Mouse (Mus musculus) forebrain, embryonic 14.5 days (tissue): ENCODE measurements around the gene Gm10031. TPM values are rescaled to one million over a fixed set of nuclear protein-coding genes. Genes with fewer than 3 reads are reported as not detected.
A peak's percentile ranks its signal among the peaks of the same experiment; 100 is the strongest.

ENCODE experiments used
- ATAC-seq: fragments of 200-750 bp; cut with Nextera tagmentation; 2 replicates; pipeline ENCODE4 v1.8.0; 2017; ENCODE audit warnings: mild to moderate bottlenecking, moderate library complexity
- DNase-seq: peaks from one replicate; pipeline ENCODE4 v3.0.0-alpha.2; 2015; ENCODE audit warnings: low spot score
- H3K27ac ChIP-seq: fragments of 300-500 bp; sonication (generic); 2 replicates; pipeline ENCODE4 v1.5.1; 2014; ENCODE audit warnings: low read depth, mild to moderate bottlenecking, control low read depth, low read length, moderate library complexity
- H3K27me3 ChIP-seq: fragments of 300-500 bp; sonication (generic); replicated peaks from 2 replicates; pipeline ENCODE4 v1.6.1; 2014; ENCODE audit warnings: low read length, control low read depth, mixed read lengths; ENCODE audit not compliant: control insufficient read depth, insufficient read depth
- H3K36me3 ChIP-seq: fragments of 300-500 bp; sonication (generic); 2 replicates; pipeline ENCODE4 v1.6.1; 2014; ENCODE audit warnings: low read length, control low read depth; ENCODE audit not compliant: control insufficient read depth, insufficient read depth
- H3K4me1 ChIP-seq: fragments of 300-500 bp; sonication (generic); 2 replicates; pipeline ENCODE4 v1.6.1; 2014; ENCODE audit warnings: antibody characterized with exemption, low read length, control low read depth; ENCODE audit not compliant: control insufficient read depth, insufficient read depth
- H3K4me2 ChIP-seq: fragments of 300-500 bp; sonication (generic); 2 replicates; pipeline ENCODE4 v1.6.1; 2014; ENCODE audit warnings: mild to moderate bottlenecking, control low read depth, low read length
- H3K4me3 ChIP-seq: fragments of 300-500 bp; sonication (generic); 2 replicates; pipeline ENCODE4 v1.5.1; 2014; ENCODE audit warnings: low read depth, low read length, control low read depth
- H3K9ac ChIP-seq: fragments of 300-500 bp; sonication (generic); 2 replicates; pipeline ENCODE4 v1.6.1; 2014; ENCODE audit warnings: mild to moderate bottlenecking, low read length, control low read depth, moderate library complexity
- H3K9me3 ChIP-seq: fragments of 300-500 bp; sonication (generic); replicated peaks from 2 replicates; pipeline ENCODE4 v1.6.1; 2016; ENCODE audit warnings: low read length, control low read depth, mixed read lengths; ENCODE audit not compliant: control insufficient read depth
- WGBS: fragments of 180-500 bp; shearing (Covaris S2); extraction: QIAGEN DNeasy Blood & Tissue Kit; methylation state at CpG from one replicate; pipeline ENCODE4 v1.1.7; 2014; 5-methylcytosine and 5-hydroxymethylcytosine counted together
- polyA plus RNA-seq: library from polyadenylated mRNA; unstranded; fragments of >200 nt; fragmentation: Nextera tagmentation; extraction: Ambion mirVana; gene quantifications from 2 replicates; pipeline ENCODE4 v1.2.1, GENCODE M21; 2014

Gene Gm10031
- polyA plus RNA-seq, 1 experiment from 2014 or later = 0.67 TPM

DNA sequence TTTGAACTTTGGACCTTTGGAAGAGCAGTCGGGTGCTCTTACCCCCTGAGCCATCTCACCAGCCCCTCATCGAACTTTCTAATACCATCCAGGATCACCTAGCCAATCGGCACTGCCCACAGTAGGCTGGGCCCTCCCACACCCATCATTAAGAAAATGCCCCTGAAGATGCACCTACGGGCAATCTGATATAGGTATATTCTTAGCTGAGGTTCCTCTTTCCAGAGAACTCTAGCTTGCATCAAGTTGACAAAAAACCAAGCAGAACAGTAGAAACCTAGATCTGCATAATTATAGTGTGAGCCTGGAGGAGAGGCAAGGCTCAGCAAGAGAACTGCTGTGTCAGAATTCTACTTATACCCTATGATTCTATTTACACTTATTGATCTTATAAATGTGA, 10.1 kb downstream of the Gm10031 start:
- H3K36me3 ChIP-seq = no peaks in the 10 kb centered on the region
- H3K4me1 ChIP-seq = no peaks in the 10 kb centered on the region
- DNase-seq = no peak
- no peak overlapping the region for H3K4me2 ChIP-seq
- no peaks in the 10 kb centered on the region for H3K27me3 ChIP-seq
- H3K4me3 ChIP-seq = no peak overlapping the region
- no peak for ATAC-seq
- H3K9ac ChIP-seq = no peak overlapping the region
- H3K27ac ChIP-seq = no peak overlapping the region
- no peaks in the 10 kb centered on the region for H3K9me3 ChIP-seq
- WGBS = 89% methylated on average over 4 of the region's 4 CpGs

DNA sequence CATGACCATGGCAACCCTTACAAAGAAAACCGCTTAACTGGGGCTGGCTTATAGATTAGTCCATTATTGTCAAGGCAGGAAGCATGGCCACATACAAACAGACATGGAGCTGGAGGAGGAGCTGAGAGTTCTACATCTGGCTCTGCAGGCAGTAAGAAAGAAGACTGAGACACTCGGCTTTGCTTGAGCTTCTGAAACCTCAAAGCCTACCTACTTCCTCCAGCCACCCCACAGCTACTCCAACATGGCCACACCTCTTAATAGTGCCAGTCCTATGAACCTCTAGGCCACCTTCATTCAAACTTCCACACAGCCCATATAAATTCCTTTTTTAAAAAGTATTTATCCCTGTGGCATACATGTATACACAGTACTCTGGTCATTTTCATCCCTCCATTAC, 13.2 kb downstream of the Gm10031 start:
- 69% methylated on average over 2 of the region's 2 CpGs for WGBS
- Histone ChIP-seq H3K27ac (no peak overlapping the region), H3K4me2 (no peak overlapping the region), H3K9ac (no peak overlapping the region), H3K36me3 (no peaks in the 10 kb centered on the region), H3K4me1 (no peaks in the 10 kb centered on the region), H3K9me3 (no peaks in the 10 kb centered on the region), H3K27me3 (no peaks in the 10 kb centered on the region), H3K4me3 (no peak overlapping the region)
- ATAC-seq = no peak
- DNase-seq = no peak

DNA sequence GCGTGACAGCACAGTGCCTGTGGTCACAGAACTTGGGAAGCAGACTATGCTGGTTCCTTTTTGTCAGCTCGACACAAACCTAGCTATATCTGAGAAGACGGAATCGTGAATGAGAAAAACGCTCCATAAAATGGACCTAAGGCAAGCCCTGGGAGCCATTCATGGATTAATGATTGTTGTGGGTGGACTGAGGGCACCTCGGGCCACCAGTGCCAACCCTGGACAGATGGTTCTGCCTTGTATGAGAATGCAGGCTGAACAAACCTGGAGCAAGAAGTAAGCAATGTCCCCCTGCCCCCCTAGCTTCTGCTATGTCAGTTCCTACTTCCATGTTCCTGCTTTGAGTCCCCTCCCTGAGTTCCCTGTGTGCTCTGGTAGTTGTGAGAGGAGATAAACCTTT, 13.9 kb downstream of the Gm10031 start:
- no peak overlapping the region for H3K4me2 ChIP-seq
- 86% methylated on average over 6 of the region's 6 CpGs for WGBS
- H3K9me3 ChIP-seq = no peaks in the 10 kb centered on the region
- no peak for DNase-seq
- no peak for ATAC-seq
- no peak overlapping the region for H3K4me3 ChIP-seq
- no peak overlapping the region for H3K27ac ChIP-seq
- H3K9ac ChIP-seq = no peak overlapping the region
- H3K27me3 ChIP-seq = no peaks in the 10 kb centered on the region
- H3K4me1 ChIP-seq = no peaks in the 10 kb centered on the region
- H3K36me3 ChIP-seq = no peaks in the 10 kb centered on the region

DNA sequence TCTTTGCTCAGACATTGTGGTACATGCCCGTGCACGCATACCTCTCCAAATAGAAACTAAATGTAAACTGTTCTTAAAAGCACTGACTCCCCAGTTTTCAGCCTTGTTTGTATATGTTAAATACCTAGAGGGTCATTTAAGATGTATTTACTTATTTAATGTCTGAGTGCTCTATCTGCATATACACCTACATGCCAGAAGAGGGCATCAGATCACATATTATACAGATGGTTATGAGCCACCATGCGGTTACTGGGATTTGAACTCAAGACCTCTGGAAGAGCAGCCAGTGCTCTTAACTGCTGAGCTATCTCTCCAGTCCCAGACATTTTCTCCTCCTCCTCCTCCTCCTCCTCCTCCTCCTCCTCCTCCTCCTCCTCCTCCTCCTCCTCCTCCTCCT, 14.6 kb downstream of the Gm10031 start:
- Histone ChIP-seq H3K4me3 (no peak overlapping the region), H3K27ac (no peak overlapping the region), H3K27me3 (no peaks in the 10 kb centered on the region), H3K4me1 (no peaks in the 10 kb centered on the region), H3K36me3 (no peaks in the 10 kb centered on the region), H3K9ac (no peak overlapping the region), H3K4me2 (no peak overlapping the region), H3K9me3 (no peaks in the 10 kb centered on the region)
- ATAC-seq (no peak), DNase-seq (peak; percentile 19)
- WGBS = 87% methylated on average over 3 of the region's 3 CpGs

DNA sequence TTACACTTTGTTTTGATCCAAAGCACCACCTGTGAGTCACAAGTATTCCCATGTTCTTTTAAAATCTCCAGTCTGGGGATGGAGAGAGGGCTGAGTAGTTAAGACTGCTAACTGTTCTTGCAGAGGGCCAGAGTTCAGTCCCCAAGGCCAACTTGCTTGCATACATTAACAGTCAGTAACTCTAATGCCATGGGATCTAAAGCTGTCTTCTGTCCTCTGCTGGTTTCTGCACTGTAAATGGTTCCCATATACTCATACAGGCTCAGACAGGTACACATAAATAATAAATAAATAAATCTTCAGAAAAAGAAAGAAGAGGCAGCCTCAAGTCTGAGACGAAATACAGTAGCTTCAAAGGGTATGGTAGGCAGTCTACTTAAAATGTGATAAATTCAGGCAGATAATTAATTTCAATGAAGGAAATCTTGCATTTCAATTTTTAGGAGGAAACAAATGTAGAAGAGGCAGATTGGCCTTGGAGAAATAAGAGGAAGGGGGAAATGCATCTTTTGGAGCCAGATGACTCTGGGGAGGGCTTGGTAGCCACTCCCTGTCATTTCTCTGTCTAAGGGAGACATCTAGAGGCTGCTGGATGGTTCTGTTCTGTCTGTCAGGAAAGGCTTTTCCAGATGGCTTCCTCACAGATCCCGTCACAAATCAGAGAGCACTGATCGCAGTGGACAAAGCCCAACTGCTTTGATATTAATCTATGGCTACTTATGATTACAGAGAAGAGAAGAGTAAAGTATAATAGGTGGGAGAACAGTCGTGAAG, 16.2 kb downstream of the Gm10031 start:
- no peaks in the 10 kb centered on the region for H3K27me3 ChIP-seq
- no peaks in the 10 kb centered on the region for H3K9me3 ChIP-seq
- no peak overlapping the region for H3K4me3 ChIP-seq
- H3K4me2 ChIP-seq = no peak overlapping the region
- H3K9ac ChIP-seq = no peak overlapping the region
- H3K36me3 ChIP-seq = no peaks in the 10 kb centered on the region
- ATAC-seq (peak; percentile 68; the same call in 1 of the 2 replicates), DNase-seq (peak; percentile 70)
- H3K27ac ChIP-seq = no peak overlapping the region
- 52% methylated on average over 4 of the region's 4 CpGs for WGBS
- no peaks in the 10 kb centered on the region for H3K4me1 ChIP-seq

DNA sequence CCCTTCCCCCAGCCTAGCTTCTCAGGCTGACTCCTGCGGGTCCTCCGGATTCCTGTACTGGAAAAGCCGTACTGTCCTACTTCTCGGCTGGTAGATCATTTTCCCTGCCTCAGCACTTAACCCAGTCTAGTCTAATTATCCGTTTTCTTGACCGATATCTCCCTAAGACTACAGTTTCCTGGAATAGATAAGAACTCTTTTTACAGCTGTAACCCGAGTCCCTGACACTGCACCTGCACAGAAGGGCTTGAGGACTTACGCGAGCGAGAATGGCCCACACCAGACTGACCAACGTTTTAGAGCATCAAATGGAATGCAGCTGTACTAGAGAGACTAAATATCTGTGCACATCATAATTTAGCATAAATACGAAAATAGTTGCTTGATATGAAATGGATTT, 20.2 kb downstream of the Gm10031 start:
- no peak for DNase-seq
- Histone ChIP-seq H3K36me3 (no peaks in the 10 kb centered on the region), H3K4me1 (no peaks in the 10 kb centered on the region), H3K9ac (no peak overlapping the region), H3K9me3 (no peaks in the 10 kb centered on the region), H3K27ac (no peak overlapping the region), H3K4me3 (no peak overlapping the region), H3K4me2 (no peak overlapping the region), H3K27me3 (no peaks in the 10 kb centered on the region)
- ATAC-seq = no peak
- 51% methylated on average over 12 of the region's 12 CpGs for WGBS

DNA sequence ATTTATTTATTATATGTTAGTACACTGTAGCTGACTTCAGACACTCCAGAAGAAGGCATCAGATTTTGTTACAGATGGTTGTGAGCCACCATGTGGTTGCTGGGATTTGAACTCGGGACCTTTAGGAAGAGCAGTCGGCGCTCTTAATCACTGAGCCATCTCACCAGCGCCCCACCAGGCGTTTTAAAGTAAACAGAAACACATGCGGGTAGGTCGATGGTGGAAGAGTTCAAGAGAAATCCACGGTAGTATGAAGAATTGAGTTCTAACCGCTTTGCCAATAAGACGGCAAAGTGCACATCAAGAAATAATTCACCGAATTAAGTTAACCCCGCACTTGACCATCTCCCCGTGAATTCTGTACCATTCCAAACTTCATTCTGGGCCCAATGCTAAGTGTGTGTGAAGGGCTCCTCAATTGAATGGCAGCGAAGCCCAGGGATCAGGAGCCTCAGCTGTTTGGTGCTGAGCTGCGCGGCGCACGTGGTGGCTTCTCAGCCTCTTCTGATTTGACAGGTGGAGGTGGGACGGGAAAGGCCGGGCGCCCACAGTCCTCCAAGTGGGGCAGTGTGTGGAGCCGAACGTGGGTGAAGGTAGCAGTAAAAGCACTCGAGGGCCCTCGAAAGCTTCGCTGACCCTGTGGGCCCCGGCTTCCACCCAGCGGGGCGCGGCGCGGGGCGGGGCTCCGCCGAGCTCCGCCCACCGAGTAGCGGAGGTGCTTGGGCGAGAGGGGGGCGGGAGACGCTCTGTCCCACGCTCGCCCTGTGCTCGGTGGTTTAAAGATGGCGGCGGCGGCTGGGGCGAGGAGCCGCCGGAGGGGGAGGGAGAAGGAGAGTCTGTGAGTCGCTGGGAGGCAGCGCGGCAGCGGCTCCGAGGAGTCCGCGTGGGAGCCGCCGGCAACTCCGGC, 34.5 kb downstream of the Gm10031 start, which contains the start of gene Abl2:
Gene Abl2 (plus strand): TSS at position 763 of the 907 bp plus-strand sequence.
- Histone ChIP-seq H3K4me2 (peak within 1 kb of the TSS; percentile 62), H3K4me1 (0 out of 2 replicates have a peak, but pooled peaks cover 4% of the 10 kb centered on the region), H3K27me3 (no peaks in the 10 kb centered on the region), H3K27ac (peak within 1 kb of the TSS; percentile 98), H3K9ac (peak within 1 kb of the TSS; percentile 99), H3K36me3 (no peaks in the 10 kb centered on the region), H3K9me3 (no peaks in the 10 kb centered on the region), H3K4me3 (peak within 1 kb of the TSS; percentile 96)
- ATAC-seq = peak; percentile 98
- 10% methylated on average over 59 of the region's 60 CpGs for WGBS
- DNase-seq = peak; percentile 94

DNA sequence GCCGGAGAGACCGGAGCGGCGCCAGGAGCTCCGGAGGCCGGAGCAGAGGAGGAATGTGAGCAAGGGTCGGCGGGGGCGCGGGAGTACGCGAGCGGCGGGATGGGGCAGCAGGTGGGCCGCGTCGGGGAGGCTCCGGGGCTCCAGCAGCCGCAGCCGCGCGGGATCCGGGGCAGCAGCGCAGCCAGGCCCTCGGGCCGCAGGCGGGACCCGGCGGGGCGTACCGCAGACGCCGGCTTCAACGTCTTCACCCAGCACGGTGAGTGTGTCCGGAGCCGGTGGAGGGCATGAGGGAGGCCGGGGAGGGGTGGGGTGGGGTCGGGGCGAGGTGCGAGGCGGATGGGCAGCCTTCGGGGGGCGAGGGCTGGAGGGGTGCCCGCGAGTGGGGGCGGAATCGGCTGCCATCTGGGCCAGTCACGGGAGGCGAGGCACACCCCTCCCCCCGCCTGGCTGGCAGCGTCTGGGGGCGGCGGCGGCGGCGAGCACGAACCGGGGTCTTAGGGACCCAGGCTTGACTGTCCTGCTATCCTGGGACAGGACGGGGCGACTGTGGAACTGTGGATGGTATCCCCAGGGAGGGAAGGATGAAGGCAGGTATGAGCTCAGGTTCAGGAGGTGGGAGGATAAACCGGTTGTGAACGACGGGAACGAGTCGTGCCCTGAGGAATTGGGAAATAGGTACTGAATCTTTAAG, 35.3 kb downstream of the Gm10031 start:
- WGBS = under 1% methylated on average over 55 of the region's 66 CpGs
- ATAC-seq (peak; percentile 68), DNase-seq (peak; percentile 61)
- H3K9me3 ChIP-seq = no peaks in the 10 kb centered on the region
- peak overlapping the region; percentile 99 for H3K9ac ChIP-seq
- H3K27me3 ChIP-seq = no peaks in the 10 kb centered on the region
- H3K4me2 ChIP-seq = peak overlapping the region; percentile 62
- H3K36me3 ChIP-seq = no peaks in the 10 kb centered on the region
- H3K4me1 ChIP-seq = 0 out of 2 replicates have a peak, but pooled peaks cover 4% of the 10 kb centered on the region
- peak overlapping the region; percentile 96 for H3K4me3 ChIP-seq
- H3K27ac ChIP-seq = peak overlapping the region; percentile 98
